Mouse (Mus musculus) olfactory bulb, adult 2 months (tissue): ENCODE results near the gene Jak2.

Experiments
- CTCF ChIP-seq: fragments of 200-500 bp; IDR thresholded peaks from 2 replicates; pipeline ENCODE4 v1.5.1; 2012; ENCODE audit warnings: low read depth, mild to moderate bottlenecking, low read length, moderate library complexity; ENCODE audit not compliant: insufficient read depth
- POLR2A ChIP-seq: fragments of 200-500 bp; IDR thresholded peaks from 2 replicates; pipeline ENCODE4 v1.6.1; 2012; ENCODE audit warnings: mild to moderate bottlenecking, low read depth, low read length, moderate library complexity; ENCODE audit not compliant: insufficient read depth

GRCm38 (mm10) chr19:29361468-29362130 is 110.0 kb downstream of the Jak2 start:
- TF ChIP-seq CTCF (no peak), POLR2A (peak; percentile 76)
